7 mouse cellular contexts compared by ENCODE assay signal in the genomic region with DNA sequence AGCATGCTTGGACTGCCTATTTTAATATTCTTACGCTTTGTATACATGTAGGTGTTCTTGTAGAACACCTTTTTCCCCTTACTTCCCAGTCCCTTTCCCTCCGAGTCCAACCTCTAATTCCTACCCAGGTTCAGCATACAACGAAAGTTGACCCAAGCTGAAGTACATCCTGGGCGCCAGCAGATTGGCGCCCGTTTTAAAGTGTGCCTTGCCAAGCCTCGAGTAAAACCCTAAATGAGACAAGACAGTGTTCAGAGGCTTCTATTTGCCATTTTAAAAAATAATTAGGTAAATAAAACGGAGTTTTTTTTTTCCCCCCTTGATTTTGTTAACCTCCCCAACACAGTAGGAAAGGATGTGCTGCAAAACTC. TPM values are rescaled to one million over a fixed set of nuclear protein-coding genes. Genes with fewer than 3 reads are reported as not detected.
DNase-seq lines count a peak whose midpoint lies in the region; ATAC-seq and TF ChIP-seq lines count a peak whose summit lies in the region.

No protein-coding gene starts in this region.

- no peaks in the 10 kb centered on the region for H3K4me1 ChIP-seq in liver, adult 2 months (ENCODE audit: control insufficient read depth, insufficient read depth, low read length)
- H3K4me1 ChIP-seq in embryonic facial prominence, embryonic 13.5 days = peaks cover 24% of the 10 kb centered on the region
- peaks cover 8% of the 10 kb centered on the region; the same call in 1 of the 2 replicates for H3K4me1 ChIP-seq in intestine, embryonic 15.5 days (replicated peaks)
- H3K4me1 ChIP-seq in neural tube, embryonic 14.5 days (ENCODE audit: control insufficient read depth, insufficient read depth, low read length) = 0 out of 2 replicates have a peak, but pooled peaks cover 6% of the 10 kb centered on the region

- ATAC-seq in embryonic facial prominence, embryonic 13.5 days (ENCODE audit: insufficient number of reproducible peaks, insufficient read depth, low FRiP score, low TSS enrichment, low read depth) = no peak
- no peak for ATAC-seq in intestine, embryonic 15.5 days
- ATAC-seq in neural tube, embryonic 14.5 days (ENCODE audit: low read depth) = no peak

- TF ChIP-seq CTCF in liver, adult 2 months (IDR thresholded peaks at IDR 0.05; ENCODE audit: low read depth, low read length) = no peak

- no peaks in the 10 kb centered on the region for H3K27me3 ChIP-seq in liver, adult 2 months (ENCODE audit: control insufficient read depth, insufficient read depth, low read length)
- no peaks in the 10 kb centered on the region for H3K27me3 ChIP-seq in embryonic facial prominence, embryonic 13.5 days
- no peaks in the 10 kb centered on the region for H3K27me3 ChIP-seq in intestine, embryonic 15.5 days (replicated peaks)
- H3K27me3 ChIP-seq in neural tube, embryonic 14.5 days (ENCODE audit: control insufficient read depth, insufficient read depth, low read length) = no peaks in the 10 kb centered on the region

- 20% methylated on average over 8 of the region's 8 CpGs for WGBS in liver, adult 2 months
- 44% methylated on average over 8 of the region's 8 CpGs for WGBS in embryonic facial prominence, embryonic 13.5 days
- WGBS in intestine, embryonic 15.5 days = 39% methylated on average over 8 of the region's 8 CpGs
- WGBS in neural tube, embryonic 14.5 days = 53% methylated on average over 8 of the region's 8 CpGs

- H3K79me2 ChIP-seq in liver, adult 2 months (ENCODE audit: control insufficient read depth, insufficient read depth, low read length) = no peaks in the 10 kb centered on the region

- H3K36me3 ChIP-seq in liver, adult 2 months (ENCODE audit: control insufficient read depth, insufficient read depth, low read length) = no peaks in the 10 kb centered on the region
- no peaks in the 10 kb centered on the region for H3K36me3 ChIP-seq in embryonic facial prominence, embryonic 13.5 days
- no peaks in the 10 kb centered on the region for H3K36me3 ChIP-seq in intestine, embryonic 15.5 days
- H3K36me3 ChIP-seq in neural tube, embryonic 14.5 days (ENCODE audit: control insufficient read depth, insufficient read depth, low read length) = no peaks in the 10 kb centered on the region

- H3K9ac ChIP-seq in liver, adult 2 months (ENCODE audit: low read depth, low read length) = peak overlapping the region; percentile 39
- H3K9ac ChIP-seq in embryonic facial prominence, embryonic 13.5 days = peak overlapping the region; percentile 79
- peak overlapping the region; percentile 77 for H3K9ac ChIP-seq in intestine, embryonic 15.5 days
- peak overlapping the region; percentile 79 for H3K9ac ChIP-seq in neural tube, embryonic 14.5 days (replicated peaks; ENCODE audit: low read depth, low read length)

- H3K4me3 ChIP-seq in liver, adult 2 months (ENCODE audit: insufficient read depth, low read depth, low read length) = peak overlapping the region; percentile 68
- H3K4me3 ChIP-seq in embryonic facial prominence, embryonic 13.5 days = peak overlapping the region; percentile 61
- peak overlapping the region; percentile 80 for H3K4me3 ChIP-seq in intestine, embryonic 15.5 days (replicated peaks)
- H3K4me3 ChIP-seq in neural tube, embryonic 14.5 days (ENCODE audit: low read depth, low read length) = peak overlapping the region; percentile 72

- DNase-seq in liver, adult 2 months (ENCODE audit: extremely low read depth, low read depth, low spot score) = peak; percentile 26
- DNase-seq in liver = no peak
- no peak for DNase-seq in urinary bladder, postnatal 4 days (ENCODE audit: low spot score in 2 of 2)
- no peak for DNase-seq in ovary, adult 18-20 months (ENCODE audit: low spot score)

- peak overlapping the region; percentile 35 for H3K27ac ChIP-seq in liver, adult 2 months (replicated peaks; ENCODE audit: insufficient read depth, low read depth, low read length)
- peak overlapping the region; percentile 93 for H3K27ac ChIP-seq in embryonic facial prominence, embryonic 13.5 days
- H3K27ac ChIP-seq in intestine, embryonic 15.5 days = peak overlapping the region; percentile 94
- H3K27ac ChIP-seq in neural tube, embryonic 14.5 days (ENCODE audit: low read depth, low read length) = no peak overlapping the region

- TF ChIP-seq POLR2A in liver, adult 2 months (IDR thresholded peaks at IDR 0.05; ENCODE audit: extremely low read depth, insufficient read depth, low read length) = no peak

- H3K9me3 ChIP-seq in embryonic facial prominence, embryonic 13.5 days = no peaks in the 10 kb centered on the region
- H3K9me3 ChIP-seq in intestine, embryonic 15.5 days = no peaks in the 10 kb centered on the region
- H3K9me3 ChIP-seq in neural tube, embryonic 14.5 days (ENCODE audit: control insufficient read depth, low read length) = no peaks in the 10 kb centered on the region

- peak overlapping the region; percentile 63 for H3K4me2 ChIP-seq in embryonic facial prominence, embryonic 13.5 days
- peak overlapping the region; percentile 69 for H3K4me2 ChIP-seq in intestine, embryonic 15.5 days (replicated peaks)
- peak overlapping the region; percentile 49 for H3K4me2 ChIP-seq in neural tube, embryonic 14.5 days (ENCODE audit: low read depth, low read length)

RNA-seq across cellular contexts. Expression of a gene that starts 11.4 kb away (rescaled TPM):
- total RNA-seq in liver, adult 2 months (2014; rRNA removed) = 9.5 and 11.8 TPM in 2 replicates
- 1.8 and 2.1 TPM in 2 replicates for polyA plus RNA-seq in liver, adult 2 months (2012; rRNA removed)
- polyA plus RNA-seq in embryonic facial prominence, embryonic 13.5 days (2015; fragmentation: Nextera tagmentation; extraction: Ambion mirVana) = 19.8 TPM in 2 replicates
- 41.9 and 45.6 TPM in 2 replicates for polyA plus RNA-seq in intestine, embryonic 15.5 days (2015; fragmentation: Nextera tagmentation; extraction: Ambion mirVana)
- polyA plus RNA-seq in neural tube, embryonic 14.5 days (2014; fragmentation: Nextera tagmentation; extraction: Ambion mirVana) = 41.5 and 47.9 TPM in 2 replicates
